Mouse (Mus musculus) CH12.LX (cell line): ENCODE data around the gene Slc43a1. TPM values are rescaled to one million over a fixed set of nuclear protein-coding genes. Genes with fewer than 3 reads are reported as not detected.

ENCODE experiments used
- DNase-seq: peaks from one replicate; pipeline ENCODE4 v3.0.0-alpha.2; 2013; ENCODE audit errors: extremely low read depth
- H3K27ac ChIP-seq: 2 replicates; pipeline ENCODE4 v1.5.1; 2012; ENCODE audit warnings: low read depth, mild to moderate bottlenecking, control low read depth, moderate library complexity; ENCODE audit not compliant: insufficient read depth
- H3K27me3 ChIP-seq: replicated peaks from 2 replicates; pipeline ENCODE3; 2012; ENCODE audit warnings: inconsistent platforms
- H3K36me3 ChIP-seq, 2 experiments: replicated peaks in 1 of 2; 2 replicates each; pipeline versions ENCODE3 to v1.6.1; 2012; ENCODE audit warnings: inconsistent platforms in 1 of 2, low read length in 1 of 2, mild to moderate bottlenecking in 1 of 2, mixed read lengths in 1 of 2, moderate library complexity in 1 of 2; ENCODE audit not compliant: control insufficient read depth in 1 of 2, insufficient read depth in 1 of 2
- H3K4me1 ChIP-seq, 2 experiments: 2 replicates each; pipeline ENCODE4 v1.6.1; 2012; ENCODE audit warnings: inconsistent platforms in 1 of 2, moderate library complexity in 1 of 2; ENCODE audit not compliant: insufficient read depth in 2 of 2, control insufficient read depth in 1 of 2
- H3K4me2 ChIP-seq: 2 replicates; pipeline ENCODE4 v1.6.1; 2012; ENCODE audit warnings: low read depth, mild to moderate bottlenecking, control low read depth; ENCODE audit not compliant: poor library complexity, insufficient read depth, severe bottlenecking
- H3K4me3 ChIP-seq, 3 experiments: fragments of 150-350 bp in 1 of 3; sonication (generic) in 1 of 3; replicated peaks in 1 of 3; 2 replicates each; pipeline versions ENCODE3 to v1.5.1; 2011 to 2012; ENCODE audit warnings: low read depth in 2 of 3, low read length in 2 of 3, mild to moderate bottlenecking in 2 of 3, moderate library complexity in 2 of 3, control low read depth in 1 of 3, improper control_type of control experiment in 1 of 3, inconsistent platforms in 1 of 3, mixed read lengths in 1 of 3; ENCODE audit not compliant: poor library complexity in 1 of 3
- H3K79me2 ChIP-seq: replicated peaks from 2 replicates; pipeline ENCODE4 v1.6.1; 2012; ENCODE audit warnings: mild to moderate bottlenecking, moderate library complexity; ENCODE audit not compliant: control insufficient read depth, poor library complexity, insufficient read depth, severe bottlenecking; ENCODE audit errors: extremely low read depth
- H3K9ac ChIP-seq: 2 replicates; pipeline ENCODE4 v1.6.1; 2012; ENCODE audit warnings: low read depth, mild to moderate bottlenecking, control low read depth, moderate library complexity; ENCODE audit not compliant: insufficient read depth
- H3K9me3 ChIP-seq: replicated peaks from 2 replicates; pipeline ENCODE3; 2012; ENCODE audit warnings: low read length, inconsistent platforms, mixed read lengths
- CHD1 ChIP-seq: IDR thresholded peaks from 2 replicates; pipeline ENCODE4 v1.6.1; 2012; ENCODE audit warnings: low read depth, low read length, improper control_type of control experiment, inconsistent platforms
- CTCF ChIP-seq, 2 experiments: IDR thresholded peaks in 1 of 2; conservative IDR thresholded peaks in 1 of 2; 2 replicates each; pipeline ENCODE4 v1.5.1; 2011 to 2012; ENCODE audit warnings: low read depth in 2 of 2, low read length in 2 of 2, improper control_type of control experiment in 1 of 2, inconsistent platforms in 1 of 2, mild to moderate bottlenecking in 1 of 2, moderate library complexity in 1 of 2
- E2F4 ChIP-seq: IDR thresholded peaks from 2 replicates; pipeline ENCODE4 v1.6.1; 2011; ENCODE audit warnings: low read depth, low read length, improper control_type of control experiment; ENCODE audit not compliant: insufficient replicate concordance
- ELF1 ChIP-seq: IDR thresholded peaks from 2 replicates; pipeline ENCODE4 v1.6.1; 2014; ENCODE audit warnings: low read depth, mild to moderate bottlenecking, inconsistent platforms, low read length, improper control_type of control experiment
- JUND ChIP-seq: conservative IDR thresholded peaks from 2 replicates; pipeline ENCODE4 v1.6.1; 2011; ENCODE audit warnings: low read depth, low read length, improper control_type of control experiment
- KAT2A ChIP-seq: IDR thresholded peaks from 2 replicates; pipeline ENCODE4 v1.6.1; 2012; ENCODE audit warnings: low read length, improper control_type of control experiment, inconsistent platforms; ENCODE audit not compliant: insufficient replicate concordance
- MAFK ChIP-seq: IDR thresholded peaks from 2 replicates; pipeline ENCODE4 v1.6.1; 2011; ENCODE audit warnings: low read length, improper control_type of control experiment; ENCODE audit not compliant: insufficient replicate concordance
- MAX ChIP-seq: IDR thresholded peaks from 2 replicates; pipeline ENCODE4 v1.6.1; 2011; ENCODE audit warnings: low read length, improper control_type of control experiment
- MXI1 ChIP-seq: IDR thresholded peaks from 2 replicates; pipeline ENCODE4 v1.6.1; 2011; ENCODE audit warnings: mild to moderate bottlenecking, low read depth, low read length, improper control_type of control experiment
- NELFE ChIP-seq: IDR thresholded peaks from 2 replicates; pipeline ENCODE4 v1.6.1; 2011; ENCODE audit warnings: low read depth, low read length, improper control_type of control experiment
- NRF1 ChIP-seq: IDR thresholded peaks from 2 replicates; pipeline ENCODE4 v1.6.1; 2014; ENCODE audit warnings: low read depth, mild to moderate bottlenecking, inconsistent platforms, low read length, improper control_type of control experiment, moderate library complexity
- POLR2A ChIP-seq: IDR thresholded peaks from 2 replicates; pipeline ENCODE4 v1.6.1; 2011; ENCODE audit warnings: low read depth, mild to moderate bottlenecking, improper control_type of control experiment, low read length
- RAD21 ChIP-seq: IDR thresholded peaks from 2 replicates; pipeline ENCODE4 v1.6.1; 2011; ENCODE audit warnings: low read depth, mild to moderate bottlenecking, low read length, improper control_type of control experiment, moderate library complexity
- RCOR1 ChIP-seq: conservative IDR thresholded peaks from 2 replicates; pipeline ENCODE4 v1.6.1; 2012; ENCODE audit warnings: low read depth, mild to moderate bottlenecking, inconsistent platforms, low read length, improper control_type of control experiment
- SIN3A ChIP-seq: IDR thresholded peaks from 2 replicates; pipeline ENCODE4 v1.6.1; 2012; ENCODE audit warnings: low read length, improper control_type of control experiment, inconsistent platforms
- SMC3 ChIP-seq: IDR thresholded peaks from 2 replicates; pipeline ENCODE4 v1.6.1; 2011; ENCODE audit warnings: low read depth, low read length, improper control_type of control experiment
- TCF12 ChIP-seq: IDR thresholded peaks from 2 replicates; pipeline ENCODE4 v1.6.1; 2014; ENCODE audit warnings: low read depth, mild to moderate bottlenecking, inconsistent platforms, low read length, improper control_type of control experiment
- USF1 ChIP-seq: IDR thresholded peaks from 2 replicates; pipeline ENCODE4 v1.6.1; 2014; ENCODE audit warnings: low read depth, mild to moderate bottlenecking, inconsistent platforms, low read length, improper control_type of control experiment
- USF2 ChIP-seq: conservative IDR thresholded peaks from 2 replicates; pipeline ENCODE4 v1.6.1; 2011; ENCODE audit warnings: low read depth, low read length, improper control_type of control experiment
- ZKSCAN1 ChIP-seq: IDR thresholded peaks from 2 replicates; pipeline ENCODE4 v1.6.1; 2012; ENCODE audit warnings: low read depth, inconsistent platforms, low read length, improper control_type of control experiment, borderline replicate concordance
- ZMIZ1 ChIP-seq: IDR thresholded peaks from 2 replicates; pipeline ENCODE4 v1.6.1; 2012; ENCODE audit warnings: low read depth, mild to moderate bottlenecking, inconsistent platforms, low read length, improper control_type of control experiment
- ZNF384 ChIP-seq: IDR thresholded peaks from 2 replicates; pipeline ENCODE4 v1.6.1; 2012; ENCODE audit warnings: low read depth, low read length, improper control_type of control experiment, inconsistent platforms
- dilution Hi-C: fragments of 300-500 bp; cut with MboI; formaldehyde crosslinking; loops from 2 replicates; pipeline ENCODE4 v1.14.3; 2020; ENCODE audit warnings: low sequenced_read_pairs; ENCODE audit not compliant: extremely low pct_unique_long_range_greater_than_20kb, extremely low pct_ligation_motif_present
- in situ Hi-C: fragments of 300-500 bp; cut with MboI; formaldehyde crosslinking; loops from 3 replicates; pipeline ENCODE4 v1.14.3; 2019; ENCODE audit warnings: low sequenced_read_pairs, low pct_ligation_motif_present, low pct_unique_long_range_greater_than_20kb, mixed read lengths
- polyA plus RNA-seq: library from polyadenylated mRNA; unstranded; fragments of >175 nt; gene quantifications from 2 replicates; pipeline ENCODE4 v1.2.1, GENCODE M21; 2012; ENCODE audit warnings: low read depth; ENCODE audit not compliant: insufficient read length
- total RNA-seq, 2 experiments: library from RNA; depleted of rRNA; stranded (reverse); fragments of 300-350 nt in 1 of 2; fragments of >200 nt in 1 of 2; gene quantifications; 2 replicates each; pipeline ENCODE4 v1.2.3; 2012 to 2014

The Slc43a1 gene
- total and polyA plus RNA-seq, 3 experiments, result 0.19 to 5.0 (median 0.30) TPM

GRCm38 (mm10) chr2:84862231-84862630, 23.6 kb downstream of the Slc43a1 start:
- Histone ChIP-seq H3K4me2 (no peak overlapping the region), H3K4me3 (no peak overlapping the region), H3K36me3 (no peaks in the 10 kb centered on the region), H3K79me2 (no peaks in the 10 kb centered on the region), H3K9me3 (no peaks in the 10 kb centered on the region), H3K9ac (no peak overlapping the region), H3K27me3 (peaks cover 21% of the 10 kb centered on the region), H3K4me1 (peaks cover 2 to 22% of the 10 kb centered on the region in 2 experiments; a peak in 3 of 4 replicates), H3K27ac (no peak overlapping the region)
- in situ Hi-C loops (loop anchor here (5.0 kb wide), 1 partner anchor 35 kb away; the partner anchor contains the start of gene Timm10), dilution Hi-C loops (no loop called here)
- TF ChIP-seq SIN3A (no peak), ZKSCAN1 (no peak), NRF1 (no peak), MAFK (no peak), USF2 (no peak), RCOR1 (no peak), ELF1 (no peak), MXI1 (no peak), TCF12 (no peak), MAX (no peak), E2F4 (no peak), JUND (no peak), ZNF384 (no peak), NELFE (no peak), KAT2A (no peak), SMC3 (no peak), CTCF (conservative IDR thresholded peaks at IDR 0.05 in 1 of 2, IDR thresholded peaks at IDR 0.05 in 1 of 2; ENCODE audit: low read depth in 2 of 2, low read length in 2 of 2) (no peak), CHD1 (no peak), USF1 (no peak), POLR2A (no peak)
- no peak for DNase-seq

GRCm38 (mm10) chr2:84865616-84866571, 27.2 kb downstream of the Slc43a1 start:
- 0 out of 2 replicates have a peak overlapping the region, but pooled peaks have one; percentile 16 for H3K4me2 ChIP-seq
- no peaks in the 10 kb centered on the region for H3K9me3 ChIP-seq
- in situ Hi-C loops, result no loop called here
- peaks cover 17% of the 10 kb centered on the region for H3K27me3 ChIP-seq
- no peaks in the 10 kb centered on the region for H3K36me3 ChIP-seq
- TF ChIP-seq SMC3 (peak; percentile 55), ELF1 (no peak), ZMIZ1 (no peak), RAD21 (peak; percentile 51), TCF12 (0 out of 2 replicates have a peak, but pooled peaks have one; percentile 12), CTCF (conservative IDR thresholded peaks at IDR 0.05 in 1 of 2, IDR thresholded peaks at IDR 0.05 in 1 of 2; ENCODE audit: low read depth in 2 of 2, low read length in 2 of 2) (peak; percentile 65 to 73)
- H3K9ac ChIP-seq, result no peak overlapping the region
- H3K4me3 ChIP-seq, result peak overlapping the region in 1 of 3 experiments; percentile 16
- no peak overlapping the region for H3K27ac ChIP-seq
- H3K4me1 ChIP-seq, result peaks cover 2 to 46% of the 10 kb centered on the region in 2 experiments; a peak in 3 of 4 replicates
- H3K79me2 ChIP-seq, result no peaks in the 10 kb centered on the region
- dilution Hi-C loops, result no loop called here
- no peak for DNase-seq
